Mouse (Mus musculus): ENCODE data around the gene Tsga10. TPM values are rescaled to one million over a fixed set of nuclear protein-coding genes. Genes with fewer than 3 reads are reported as not detected.
"Not testable (repeated sequence)": the region's sequence is repeated elsewhere in the genome, so short reads cannot be mapped to it uniquely, and the experiment has no call there.

Gene Tsga10
- polyA plus RNA-seq, 1 experiment from 2014 or later: 7.7 TPM

DNA sequence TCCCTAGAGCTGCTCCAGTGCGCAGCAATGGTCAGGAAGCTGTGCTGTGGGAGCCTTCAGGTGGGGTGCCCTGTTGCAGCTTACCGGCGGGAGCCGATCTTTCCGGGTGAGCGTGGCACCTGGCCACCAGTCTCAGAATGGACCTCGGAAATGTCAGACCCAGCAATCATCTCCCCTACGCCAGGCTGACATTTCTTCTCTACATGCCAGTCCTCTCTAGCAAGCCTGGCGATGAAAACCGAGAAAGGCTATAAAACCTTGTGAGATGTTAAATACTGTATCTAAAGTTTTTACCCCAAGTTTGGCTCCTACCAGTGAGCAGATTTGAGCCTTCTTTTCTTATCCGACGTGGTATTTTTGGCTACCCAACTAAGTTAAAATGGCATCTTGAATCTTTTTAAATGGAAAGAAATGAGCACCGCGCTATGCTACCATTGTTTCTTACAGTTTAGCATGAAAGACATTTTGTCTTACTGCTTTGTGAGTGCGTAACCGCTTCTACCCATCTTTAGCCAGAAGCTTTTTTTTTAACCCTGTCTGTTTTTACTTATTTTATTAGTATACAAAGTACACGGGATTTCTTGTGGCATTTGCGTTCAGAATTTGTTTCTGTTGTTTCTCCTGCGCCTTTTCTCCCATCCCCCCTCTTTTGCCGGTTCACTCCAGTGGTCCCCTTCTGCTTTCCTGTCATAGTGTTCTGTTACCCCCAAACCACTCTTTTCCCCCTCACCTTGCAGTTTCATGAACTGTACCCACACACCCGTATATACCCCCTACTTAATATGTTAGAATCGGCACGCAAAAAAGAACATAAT, 621 bp downstream of the Tsga10 start:
- ATAC-seq (ENCODE audit: insufficient read depth): no peak
- H3K27ac ChIP-seq (ENCODE audit: low read depth): peak overlapping the region; percentile 86
- 11% methylated on average over 23 of the region's 23 CpGs for WGBS

GRCm38 (mm10) chr1:37864511-37865400, 1.5 kb downstream of the Tsga10 start:
- Histone ChIP-seq H3K4me3 (ENCODE audit: low read depth, low read length) (peak overlapping the region; percentile 57), H3K27ac (ENCODE audit: low read depth) (peak overlapping the region; percentile 86), H3K36me3 (ENCODE audit: insufficient read depth) (no peaks in the 10 kb centered on the region), H3K4me2 (peak overlapping the region; percentile 81), H3K9me3 (ENCODE audit: low read depth, low read length) (no peaks in the 10 kb centered on the region), H3K4me1 (ENCODE audit: insufficient read depth) (no peaks in the 10 kb centered on the region), H3K27me3 (ENCODE audit: insufficient read depth, low read length) (no peaks in the 10 kb centered on the region), H3K9ac (peak overlapping the region; percentile 64)
- DNase-seq: peak; percentile 100
- peak; percentile 56 for TF ChIP-seq CTCF (IDR thresholded peaks at IDR 0.05; ENCODE audit: low read depth)
- ATAC-seq (ENCODE audit: insufficient read depth): peak; percentile 97
- under 1% methylated on average over 84 of the region's 90 CpGs for WGBS

More for the DNA sequence above, 621 bp downstream of the Tsga10 start:
- peak overlapping the region; percentile 81 for H3K4me2 ChIP-seq
- H3K4me1 ChIP-seq (ENCODE audit: insufficient read depth): no peaks in the 10 kb centered on the region
- H3K4me3 ChIP-seq (ENCODE audit: low read depth, low read length): peak overlapping the region; percentile 57
- DNase-seq: peak; percentile 49
- TF ChIP-seq CTCF (IDR thresholded peaks at IDR 0.05; ENCODE audit: low read depth): no peak
- no peaks in the 10 kb centered on the region for H3K9me3 ChIP-seq (ENCODE audit: low read depth, low read length)
- no peaks in the 10 kb centered on the region for H3K27me3 ChIP-seq (ENCODE audit: insufficient read depth, low read length)
- peak overlapping the region; percentile 64 for H3K9ac ChIP-seq
- no peaks in the 10 kb centered on the region for H3K36me3 ChIP-seq (ENCODE audit: insufficient read depth)

- Histone ChIP-seq H3K4me1 (ENCODE audit: insufficient read depth) (no peaks in the 10 kb centered on the region), H3K27me3 (ENCODE audit: insufficient read depth, low read length) (no peaks in the 10 kb centered on the region), H3K4me3 (ENCODE audit: low read depth, low read length) (no peak overlapping the region), H3K36me3 (ENCODE audit: insufficient read depth) (no peaks in the 10 kb centered on the region), H3K27ac (ENCODE audit: low read depth) (no peak overlapping the region), H3K9ac (no peak overlapping the region), H3K4me2 (no peak overlapping the region), H3K9me3 (ENCODE audit: low read depth, low read length) (no peaks in the 10 kb centered on the region)
- TF ChIP-seq CTCF (IDR thresholded peaks at IDR 0.05; ENCODE audit: low read depth): no peak
- 27% methylated on average over 2 of the region's 2 CpGs for WGBS
- ATAC-seq (ENCODE audit: insufficient read depth): no peak
- no peak for DNase-seq
Observed at GRCm38 (mm10) chr1:37850696-37851095, 15.5 kb downstream of the Tsga10 start.

DNA sequence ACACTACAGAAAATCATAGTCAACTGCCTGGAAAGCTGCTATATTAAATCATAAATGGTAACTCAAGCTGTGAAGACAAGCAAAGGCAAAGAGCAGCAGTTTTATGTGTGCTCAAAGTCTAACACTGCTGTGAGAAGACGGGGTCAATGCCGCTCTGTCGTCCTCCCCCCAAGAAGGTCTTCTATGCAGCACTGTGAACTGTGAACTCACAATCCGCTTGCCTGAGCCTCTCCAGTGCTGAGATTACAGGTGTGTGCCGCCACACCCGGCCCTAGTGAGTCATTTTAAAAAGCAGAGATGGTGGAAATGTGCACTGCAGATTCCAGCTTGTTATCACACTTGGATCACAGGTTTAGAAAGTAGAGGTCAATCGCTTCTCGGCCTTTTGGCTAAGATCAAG, 19.4 kb downstream of the Tsga10 start:
- H3K9me3 ChIP-seq (ENCODE audit: low read depth, low read length): no peaks in the 10 kb centered on the region

DNA sequence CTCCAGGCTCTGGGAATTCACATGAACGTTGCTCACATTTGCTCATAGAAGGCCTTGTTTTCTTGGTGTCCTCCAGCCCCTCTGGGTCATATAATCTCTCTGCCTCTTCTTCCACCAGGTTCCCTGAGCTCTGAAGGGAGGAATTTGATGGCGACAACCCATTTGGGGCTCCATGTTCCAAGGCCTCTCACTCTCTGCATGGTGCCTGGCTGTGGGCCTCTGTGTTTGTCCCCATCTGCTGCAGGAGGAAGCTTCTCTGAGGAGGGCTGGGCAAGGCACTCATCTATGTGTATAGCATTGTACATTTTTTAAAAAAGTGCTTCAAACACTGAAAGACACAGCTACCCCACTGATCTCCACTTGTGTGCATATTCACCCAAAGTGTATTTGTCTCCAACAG, 34.5 kb downstream of the Tsga10 start:
- DNase-seq (no peak), ATAC-seq (ENCODE audit: insufficient read depth) (no peak)
- Histone ChIP-seq H3K4me1 (ENCODE audit: insufficient read depth) (no peaks in the 10 kb centered on the region), H3K9me3 (ENCODE audit: low read depth, low read length) (no peaks in the 10 kb centered on the region), H3K27me3 (ENCODE audit: insufficient read depth, low read length) (no peaks in the 10 kb centered on the region), H3K36me3 (ENCODE audit: insufficient read depth) (no peaks in the 10 kb centered on the region), H3K9ac (no peak overlapping the region), H3K4me2 (no peak overlapping the region), H3K4me3 (ENCODE audit: low read depth, low read length) (no peak overlapping the region), H3K27ac (ENCODE audit: low read depth) (no peak overlapping the region)
- TF ChIP-seq CTCF (IDR thresholded peaks at IDR 0.05; ENCODE audit: low read depth): no peak
- WGBS: 55% methylated on average over 2 of the region's 2 CpGs

More for the DNA sequence above, 19.4 kb downstream of the Tsga10 start:
- 76% methylated on average over 8 of the region's 8 CpGs for WGBS
- Histone ChIP-seq H3K27ac (ENCODE audit: low read depth) (no peak overlapping the region), H3K36me3 (ENCODE audit: insufficient read depth) (no peaks in the 10 kb centered on the region), H3K27me3 (ENCODE audit: insufficient read depth, low read length) (no peaks in the 10 kb centered on the region), H3K4me2 (no peak overlapping the region), H3K4me3 (ENCODE audit: low read depth, low read length) (no peak overlapping the region), H3K9ac (no peak overlapping the region), H3K4me1 (ENCODE audit: insufficient read depth) (no peaks in the 10 kb centered on the region)
- TF ChIP-seq CTCF (IDR thresholded peaks at IDR 0.05; ENCODE audit: low read depth): no peak
- DNase-seq (no peak), ATAC-seq (ENCODE audit: insufficient read depth) (no peak)

- peak; percentile 45; the same call in 1 of the 2 replicates for TF ChIP-seq CTCF (IDR thresholded peaks at IDR 0.05; ENCODE audit: low read depth)
- H3K9ac ChIP-seq; H3K4me3 ChIP-seq (ENCODE audit: low read depth, low read length); H3K27ac ChIP-seq (ENCODE audit: low read depth); H3K36me3 ChIP-seq (ENCODE audit: insufficient read depth); H3K27me3 ChIP-seq (ENCODE audit: insufficient read depth, low read length); H3K4me1 ChIP-seq (ENCODE audit: insufficient read depth); H3K9me3 ChIP-seq (ENCODE audit: low read depth, low read length); ATAC-seq (ENCODE audit: insufficient read depth); H3K4me2 ChIP-seq: not testable (repeated sequence)
- DNase-seq: peak; percentile 37
- WGBS: 85% methylated on average over 1 of the region's 1 CpGs
Observed at GRCm38 (mm10) chr1:37802291-37802690, 63.9 kb downstream of the Tsga10 start.

GRCm38 (mm10) chr1:37800298-37800697, 65.9 kb downstream of the Tsga10 start:
- ATAC-seq (ENCODE audit: insufficient read depth) (no peak), DNase-seq (no peak)
- no peaks in the 10 kb centered on the region for H3K36me3 ChIP-seq (ENCODE audit: insufficient read depth)
- no peak overlapping the region for H3K9ac ChIP-seq
- H3K9me3 ChIP-seq (ENCODE audit: low read depth, low read length): no peaks in the 10 kb centered on the region
- H3K27me3 ChIP-seq (ENCODE audit: insufficient read depth, low read length): no peaks in the 10 kb centered on the region
- 87% methylated on average over 2 of the region's 2 CpGs for WGBS
- no peak for TF ChIP-seq CTCF (IDR thresholded peaks at IDR 0.05; ENCODE audit: low read depth)
- H3K27ac ChIP-seq (ENCODE audit: low read depth): no peak overlapping the region
- no peak overlapping the region for H3K4me3 ChIP-seq (ENCODE audit: low read depth, low read length)
- no peaks in the 10 kb centered on the region for H3K4me1 ChIP-seq (ENCODE audit: insufficient read depth)
- no peak overlapping the region for H3K4me2 ChIP-seq

Data from lung, embryonic 14.5 days (tissue).